Mouse (Mus musculus) adrenal gland, adult 8-10 months (tissue): ENCODE results near the gene Pacsin2. TPM values are rescaled to one million over a fixed set of nuclear protein-coding genes. Genes with fewer than 3 reads are reported as not detected.
"Not testable (repeated sequence)": the region's sequence is repeated elsewhere in the genome, so short reads cannot be mapped to it uniquely, and the experiment has no call there.

ENCODE experiments used
- DNase-seq: peaks from one replicate; pipeline ENCODE4 v3.0.0; 2022
- total RNA-seq, 4 experiments: library from RNA; stranded (reverse); gene quantifications; 2 replicates each; pipeline ENCODE4 v1.2.4; 2022

Gene Pacsin2
- total RNA-seq, 4 experiments from 2014 or later = 88.4 to 126 (median 102) TPM

GRCm38 (mm10) chr15:83368261-83368660 is 96.1 kb downstream of the Pacsin2 start:
- no peak for DNase-seq

DNA sequence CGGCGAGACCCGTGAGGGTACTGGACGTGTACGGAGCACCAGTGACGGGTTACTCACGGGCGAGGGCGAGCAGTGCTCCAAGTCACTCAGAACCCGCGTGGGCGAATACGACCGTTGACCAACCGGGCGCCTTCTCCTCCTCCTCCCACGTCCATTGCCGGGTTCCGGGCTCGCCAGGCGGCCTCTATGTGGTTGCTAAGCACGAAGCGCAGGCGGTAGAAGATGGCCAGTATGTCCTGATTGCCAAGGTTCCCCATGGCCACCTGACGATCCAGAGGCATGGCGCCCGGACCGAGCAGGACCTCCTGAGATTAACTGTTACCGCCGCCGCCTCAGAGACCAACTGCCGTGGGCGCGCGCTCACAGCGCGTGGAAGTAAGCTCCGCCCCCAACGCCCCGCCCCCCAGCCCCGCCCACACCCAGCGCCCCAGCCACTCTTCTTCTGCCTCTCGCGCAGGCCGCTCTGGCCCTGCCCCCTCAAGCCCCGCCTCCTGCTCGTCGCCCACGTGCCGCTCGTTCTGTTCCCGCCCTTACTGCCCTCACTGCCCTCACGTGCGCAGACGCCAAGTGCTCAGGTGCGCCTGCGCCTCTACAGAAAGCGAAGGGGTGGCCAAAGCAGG is 97.4 kb downstream of the Pacsin2 start:
- peak; percentile 75 for DNase-seq

DNA sequence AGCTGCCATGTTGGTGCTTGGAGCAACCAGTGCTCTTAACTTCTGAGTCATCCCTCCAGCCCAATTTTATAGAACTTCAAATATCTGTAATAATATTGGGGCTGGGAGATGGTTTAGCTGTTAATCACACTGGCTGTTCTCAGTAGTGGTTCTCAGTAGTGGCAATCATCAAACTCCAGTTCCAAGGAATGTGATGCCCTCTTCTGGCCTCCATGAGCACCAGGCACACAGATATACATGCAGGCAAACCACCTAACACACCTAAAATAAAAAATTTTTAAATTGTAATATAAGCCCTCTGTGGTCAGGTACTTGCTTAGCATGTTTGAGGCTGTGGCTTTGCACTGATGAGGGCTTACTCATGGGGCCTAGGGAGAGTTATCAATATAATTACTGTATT is 98.7 kb downstream of the Pacsin2 start:
- DNase-seq = no peak

GRCm38 (mm10) chr15:83364194-83364593 is 100.2 kb downstream of the Pacsin2 start:
- DNase-seq = no peak

- DNase-seq = not testable (repeated sequence)
Measured at GRCm38 (mm10) chr15:83362813-83363212, 101.6 kb downstream of the Pacsin2 start.

DNA sequence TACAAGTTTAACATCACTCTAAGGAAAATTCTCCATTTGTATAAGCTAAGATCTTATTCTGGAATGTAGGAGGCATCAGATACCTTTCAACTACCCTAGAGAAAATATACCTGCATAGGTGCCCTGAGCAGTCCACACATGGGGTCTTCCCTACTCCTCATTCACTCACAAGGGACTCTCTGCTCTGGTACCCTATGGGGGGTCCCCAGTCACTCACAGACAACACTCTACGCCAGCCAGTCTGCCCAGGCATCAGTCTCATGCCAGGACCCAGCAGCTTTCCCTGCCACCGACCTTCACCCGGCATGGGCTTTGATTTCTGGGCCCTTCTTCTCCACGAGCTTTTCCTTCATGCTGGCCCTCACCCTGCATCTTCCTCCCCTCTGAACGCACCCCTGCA is 103.5 kb downstream of the Pacsin2 start:
- not testable (repeated sequence) for DNase-seq

- no peak for DNase-seq
Measured at GRCm38 (mm10) chr15:83360140-83360539, 104.3 kb downstream of the Pacsin2 start.

GRCm38 (mm10) chr15:83358476-83358875 is 105.9 kb downstream of the Pacsin2 start:
- no peak for DNase-seq

GRCm38 (mm10) chr15:83351546-83351945 is 112.9 kb downstream of the Pacsin2 start:
- no peak for DNase-seq

DNA sequence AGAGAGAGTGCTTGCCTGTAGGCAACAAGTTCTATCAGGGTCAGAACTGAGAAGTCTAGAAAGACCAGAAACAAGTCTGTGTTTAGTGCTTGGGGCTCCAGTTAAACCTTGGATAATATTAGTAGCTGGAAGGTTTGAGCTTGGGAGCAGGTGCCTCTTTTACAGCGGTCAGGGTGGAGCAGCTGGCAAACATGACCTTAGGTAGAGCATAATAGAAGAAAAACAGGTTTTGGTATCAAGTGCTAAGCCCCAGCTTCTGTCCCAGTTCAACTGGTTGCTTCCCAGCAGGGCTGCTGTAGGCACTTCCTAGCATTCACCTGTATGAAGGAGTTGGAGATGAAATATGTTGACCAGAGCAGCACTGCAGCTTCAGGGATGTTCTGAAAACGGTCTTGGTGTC is 113.5 kb downstream of the Pacsin2 start:
- DNase-seq = no peak

DNA sequence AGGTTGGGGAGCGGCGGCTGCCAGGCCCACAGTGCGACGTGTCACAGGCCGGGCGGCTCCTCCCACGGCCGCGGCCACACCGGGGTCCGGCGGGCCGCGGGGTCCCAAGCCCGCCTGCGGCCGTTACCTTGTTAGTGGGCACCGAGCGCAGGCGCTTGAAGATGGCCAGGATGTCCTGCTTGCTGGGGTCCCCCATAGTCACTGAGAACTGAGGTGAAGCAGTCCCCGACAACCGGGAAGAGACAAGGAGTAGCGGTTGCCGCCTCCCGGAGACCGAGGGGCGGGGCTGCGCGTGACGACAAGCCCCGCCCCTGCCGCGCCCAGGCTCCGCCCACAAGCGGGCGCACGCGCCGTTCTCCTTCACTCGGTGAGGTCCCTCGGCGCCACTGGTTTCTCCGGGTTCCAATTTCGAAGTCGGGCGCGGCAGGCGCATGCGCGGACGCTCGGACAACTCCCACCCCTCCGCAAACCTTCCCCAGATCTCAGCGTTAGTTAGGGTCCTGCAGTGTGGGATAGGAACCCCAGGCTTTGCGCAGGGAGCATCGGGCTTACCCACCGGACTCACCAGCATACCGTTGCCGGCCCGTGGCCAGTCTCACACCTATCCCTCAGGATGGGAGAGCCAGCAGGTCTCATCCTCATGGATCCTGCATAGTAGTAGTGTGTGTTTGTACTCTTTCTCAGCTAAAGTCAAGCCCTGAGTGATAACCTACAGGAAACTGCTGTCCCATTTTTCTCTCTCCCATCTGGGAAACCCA is 114.3 kb downstream of the Pacsin2 start, which contains the start of gene Arfgap3:
Arfgap3 (minus strand) TSS at position 294 of the 758 bp plus-strand sequence.
- peak; percentile 88 for DNase-seq

DNA sequence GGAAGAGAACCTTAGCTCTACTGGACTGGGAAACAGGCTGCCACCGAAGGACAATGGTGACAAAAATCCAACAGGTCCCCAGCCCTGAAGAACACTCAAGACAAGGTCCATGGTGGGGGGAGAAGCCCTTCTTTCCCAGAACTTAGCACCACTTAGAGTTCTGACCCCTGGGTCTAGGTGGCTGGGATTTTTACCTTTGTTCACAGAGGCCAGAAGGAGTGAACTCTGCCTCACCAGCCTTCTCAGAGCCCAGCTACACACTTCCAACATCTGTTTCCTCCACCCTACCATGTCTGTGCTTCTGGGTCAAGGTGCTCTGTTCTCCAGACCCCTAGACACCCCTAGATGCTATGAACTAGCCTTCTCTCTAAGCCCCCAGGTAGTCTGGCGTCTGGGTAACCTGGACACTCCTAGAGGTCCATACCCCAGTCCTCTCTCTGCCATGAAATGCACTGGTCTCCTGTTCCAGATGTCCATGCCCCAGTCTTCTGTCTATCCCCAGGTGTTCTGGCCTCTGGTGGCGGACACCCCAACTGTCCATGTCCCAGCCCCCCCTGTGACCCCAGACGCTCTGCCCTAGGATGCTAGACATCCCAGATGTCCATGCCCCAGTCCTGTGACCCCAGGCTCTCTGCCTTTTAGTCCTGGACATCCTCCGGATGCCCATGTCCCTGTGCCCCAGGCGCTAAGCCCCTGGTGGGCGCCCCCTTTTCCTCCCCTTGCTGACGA is 115.0 kb downstream of the Pacsin2 start:
- no peak for DNase-seq

- DNase-seq = no peak
Measured at GRCm38 (mm10) chr15:83348747-83349146, 115.7 kb downstream of the Pacsin2 start.

- no peak for DNase-seq
Measured at GRCm38 (mm10) chr15:83345898-83346529, 118.4 kb downstream of the Pacsin2 start.

GRCm38 (mm10) chr15:83344956-83345355 is 119.5 kb downstream of the Pacsin2 start:
- no peak for DNase-seq

DNA sequence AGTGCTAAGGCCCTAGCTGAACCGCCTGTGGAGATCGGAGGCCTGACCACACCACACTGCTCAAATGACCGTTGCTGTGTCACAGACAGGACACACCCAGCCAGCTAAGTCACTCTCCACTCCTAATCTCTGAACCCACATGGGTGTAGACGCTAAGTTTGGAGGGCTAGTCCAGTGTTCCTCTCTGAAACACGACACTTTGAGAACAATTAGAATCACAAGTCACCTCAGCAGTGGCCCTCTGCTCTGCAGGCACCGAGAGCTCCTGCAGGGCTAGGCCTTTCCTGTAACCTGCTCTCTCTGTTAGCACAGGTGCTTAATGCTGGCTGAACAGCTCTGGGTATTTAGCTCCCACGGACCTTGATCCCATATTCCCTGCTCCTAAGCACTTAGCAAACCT is 120.2 kb downstream of the Pacsin2 start:
- DNase-seq = no peak

GRCm38 (mm10) chr15:83338908-83339307 is 125.5 kb downstream of the Pacsin2 start:
- no peak for DNase-seq

DNA sequence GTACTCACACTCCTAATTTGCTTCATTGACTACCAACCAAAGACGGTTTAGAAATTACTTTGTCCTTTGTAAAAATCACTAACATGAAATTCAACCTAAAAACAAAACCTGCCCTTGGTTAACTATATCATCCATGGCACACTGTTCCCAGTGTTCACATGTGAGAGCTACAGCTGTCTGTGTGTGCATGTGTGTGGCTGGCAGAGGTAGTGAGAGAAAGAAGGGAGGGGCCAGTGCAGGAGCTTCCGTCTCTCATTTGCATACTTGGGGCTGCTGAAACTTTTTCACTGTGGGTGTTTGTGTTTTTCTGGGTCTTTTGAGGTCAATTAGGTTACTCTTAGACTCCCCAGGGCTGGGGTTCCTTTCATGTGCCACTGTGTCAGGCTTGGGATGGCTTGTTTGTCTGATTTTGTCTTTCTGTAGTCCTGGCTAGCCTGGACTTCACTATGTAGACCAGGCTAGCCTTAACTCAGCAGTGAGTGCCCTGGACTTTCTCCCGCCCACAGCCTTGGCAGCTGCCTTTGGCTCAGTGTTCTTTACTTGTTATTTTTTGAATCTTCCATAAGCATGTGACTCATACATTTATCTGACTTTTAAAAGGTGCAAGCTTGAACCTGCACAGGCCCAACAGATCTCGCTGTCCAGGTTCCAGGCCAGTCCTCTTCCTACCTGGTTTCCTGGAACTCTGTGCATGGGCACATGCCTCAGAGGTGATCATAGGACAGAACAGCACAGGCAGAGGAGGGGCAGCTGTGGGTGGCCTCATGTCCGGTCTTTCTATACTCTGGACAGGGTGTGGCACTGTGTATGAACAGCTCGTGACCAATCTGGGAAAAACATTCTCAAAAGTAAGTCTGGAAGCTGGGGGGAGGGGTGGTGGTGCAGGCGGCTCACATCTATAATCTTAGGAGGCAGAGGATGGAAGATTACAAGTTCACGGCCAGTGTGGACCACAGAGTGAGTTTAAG is 126.2 kb downstream of the Pacsin2 start:
- DNase-seq = no peak

DNA sequence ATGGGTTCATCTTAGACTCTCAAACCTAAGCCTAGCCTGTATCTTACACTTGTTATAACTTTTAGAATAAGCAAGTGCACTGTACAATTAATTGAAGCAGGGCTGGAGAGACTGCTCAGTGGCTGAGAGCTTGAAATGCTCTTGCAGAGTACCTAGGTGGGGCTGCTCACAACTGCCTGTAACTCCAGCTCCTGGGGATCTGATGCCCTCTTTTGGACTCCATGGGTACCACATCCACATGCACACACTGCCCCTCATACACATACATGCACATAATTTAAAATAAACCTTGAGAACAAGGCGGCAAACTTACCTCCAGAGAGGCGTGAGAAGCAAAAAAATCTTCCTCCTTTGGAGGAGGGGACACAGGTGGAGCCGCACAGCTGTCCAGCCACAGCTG is 132.0 kb downstream of the Pacsin2 start:
- no peak for DNase-seq

- DNase-seq = no peak
Measured at GRCm38 (mm10) chr15:83328952-83329351, 135.5 kb downstream of the Pacsin2 start.
